Mouse (Mus musculus) hindbrain, embryonic 15.5 days (tissue): ENCODE data around the gene Gnb1. TPM values are rescaled to one million over a fixed set of nuclear protein-coding genes. Genes with fewer than 3 reads are reported as not detected.

Experiments used
- ATAC-seq: fragments of 200-750 bp; cut with Nextera tagmentation; 2 replicates; pipeline ENCODE4 v1.8.0; 2017; ENCODE audit warnings: low read depth, moderate number of reproducible peaks, moderate TSS enrichment; ENCODE audit not compliant: low FRiP score
- H3K27ac ChIP-seq: fragments of 300-500 bp; sonication (generic); replicated peaks from 2 replicates; pipeline ENCODE4 v1.5.1; 2015; ENCODE audit warnings: mild to moderate bottlenecking, inconsistent platforms
- H3K27me3 ChIP-seq: fragments of 300-500 bp; sonication (generic); 2 replicates; pipeline ENCODE4 v1.6.1; 2015; ENCODE audit warnings: control low read depth, inconsistent platforms
- H3K36me3 ChIP-seq: fragments of 300-500 bp; sonication (generic); 2 replicates; pipeline ENCODE4 v1.6.1; 2015; ENCODE audit warnings: control low read depth, inconsistent platforms
- H3K4me1 ChIP-seq: fragments of 300-500 bp; sonication (generic); replicated peaks from 2 replicates; pipeline ENCODE4 v1.6.1; 2015; ENCODE audit warnings: control low read depth, inconsistent platforms
- H3K4me2 ChIP-seq: fragments of 300-500 bp; sonication (generic); 2 replicates; pipeline ENCODE4 v1.6.1; 2015; ENCODE audit warnings: moderate library complexity, mild to moderate bottlenecking, inconsistent platforms
- H3K4me3 ChIP-seq: fragments of 300-500 bp; sonication (generic); 2 replicates; pipeline ENCODE4 v1.5.1; 2015; ENCODE audit warnings: mild to moderate bottlenecking, inconsistent platforms
- H3K9ac ChIP-seq: fragments of 300-500 bp; sonication (generic); 2 replicates; pipeline ENCODE4 v1.6.1; 2015; ENCODE audit warnings: inconsistent platforms
- H3K9me3 ChIP-seq: fragments of 300-500 bp; sonication (generic); 2 replicates; pipeline ENCODE4 v1.6.1; 2016; ENCODE audit warnings: control low read depth, inconsistent platforms
- WGBS: fragments of 180-500 bp; shearing (Covaris S2); methylation state at CpG from one replicate; pipeline ENCODE4 v1.1.7; 2015; 5-methylcytosine and 5-hydroxymethylcytosine counted together
- polyA plus RNA-seq: library from polyadenylated mRNA; unstranded; fragments of >200 nt; fragmentation: Nextera tagmentation; extraction: Ambion mirVana; gene quantifications from 2 replicates; pipeline ENCODE4 v1.2.1, GENCODE M21; 2015

Gnb1 gene
- polyA plus RNA-seq, 1 experiment from 2014 or later: 1,102 TPM

- no peaks in the 10 kb centered on the region for H3K27me3 ChIP-seq
- H3K9ac ChIP-seq: no peak overlapping the region
- no peak overlapping the region for H3K27ac ChIP-seq
- ATAC-seq: no peak
- no peak overlapping the region for H3K4me3 ChIP-seq
- no peak overlapping the region for H3K4me2 ChIP-seq
- WGBS: 94% methylated on average over 2 of the region's 2 CpGs
- H3K36me3 ChIP-seq: peaks cover 13% of the 10 kb centered on the region
- H3K9me3 ChIP-seq: no peaks in the 10 kb centered on the region
- H3K4me1 ChIP-seq: no peaks in the 10 kb centered on the region
These were observed 82.0 kb downstream of the Gnb1 start for GRCm38 (mm10) chr4:155573155-155573554.

GRCm38 (mm10) chr4:155573876-155574275 lies 82.7 kb downstream of the Gnb1 start:
- Histone ChIP-seq H3K27ac (no peak overlapping the region), H3K4me2 (no peak overlapping the region), H3K9me3 (no peaks in the 10 kb centered on the region), H3K9ac (no peak overlapping the region), H3K4me3 (no peak overlapping the region), H3K4me1 (no peaks in the 10 kb centered on the region), H3K36me3 (peaks cover 20% of the 10 kb centered on the region), H3K27me3 (no peaks in the 10 kb centered on the region)
- WGBS: 96% methylated on average over 9 of the region's 9 CpGs
- ATAC-seq: no peak

- H3K4me1 ChIP-seq: no peaks in the 10 kb centered on the region
- no peaks in the 10 kb centered on the region for H3K9me3 ChIP-seq
- H3K4me3 ChIP-seq: no peak overlapping the region
- ATAC-seq: no peak
- peaks cover 30% of the 10 kb centered on the region for H3K36me3 ChIP-seq
- no peaks in the 10 kb centered on the region for H3K27me3 ChIP-seq
- no peak overlapping the region for H3K4me2 ChIP-seq
- 92% methylated on average over 11 of the region's 11 CpGs for WGBS
- H3K9ac ChIP-seq: no peak overlapping the region
- no peak overlapping the region for H3K27ac ChIP-seq
These were observed 83.8 kb downstream of the Gnb1 start for GRCm38 (mm10) chr4:155574931-155575330.

GRCm38 (mm10) chr4:155575521-155575920 lies 84.4 kb downstream of the Gnb1 start:
- H3K4me1 ChIP-seq: no peaks in the 10 kb centered on the region
- H3K27me3 ChIP-seq: no peaks in the 10 kb centered on the region
- no peak overlapping the region for H3K4me2 ChIP-seq
- no peak overlapping the region for H3K4me3 ChIP-seq
- H3K36me3 ChIP-seq: peaks cover 32% of the 10 kb centered on the region
- H3K9ac ChIP-seq: no peak overlapping the region
- no peak overlapping the region for H3K27ac ChIP-seq
- WGBS: 80% methylated on average over 8 of the region's 8 CpGs
- ATAC-seq: no peak
- H3K9me3 ChIP-seq: no peaks in the 10 kb centered on the region

DNA sequence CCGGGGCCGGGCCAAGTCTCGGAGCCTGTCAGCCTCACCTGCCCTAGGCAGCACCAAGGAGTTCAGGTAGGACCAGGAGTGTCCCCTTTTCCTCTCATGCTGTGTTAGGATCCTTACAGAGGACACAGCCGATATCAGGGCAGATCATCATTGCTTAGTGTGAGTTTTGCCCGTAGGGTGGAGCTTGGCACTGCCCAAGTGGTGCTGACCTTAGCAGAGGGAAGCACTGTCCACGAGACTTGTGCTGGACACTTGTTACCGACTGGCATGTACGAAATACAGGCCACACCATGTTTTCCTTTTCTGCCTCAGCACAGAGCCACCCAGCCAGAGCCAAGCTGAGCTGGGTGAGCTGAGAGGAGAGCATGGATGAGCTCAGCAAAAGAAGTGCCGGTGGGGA lies 86.0 kb downstream of the Gnb1 start:
- H3K4me1 ChIP-seq: no peaks in the 10 kb centered on the region
- H3K4me3 ChIP-seq: no peak overlapping the region
- 95% methylated on average over 9 of the region's 9 CpGs for WGBS
- ATAC-seq: no peak
- no peaks in the 10 kb centered on the region for H3K9me3 ChIP-seq
- no peak overlapping the region for H3K4me2 ChIP-seq
- H3K27ac ChIP-seq: no peak overlapping the region
- no peaks in the 10 kb centered on the region for H3K27me3 ChIP-seq
- H3K36me3 ChIP-seq: peaks cover 34% of the 10 kb centered on the region
- no peak overlapping the region for H3K9ac ChIP-seq

- no peak overlapping the region for H3K4me3 ChIP-seq
- H3K27ac ChIP-seq: no peak overlapping the region
- no peak for ATAC-seq
- 92% methylated on average over 5 of the region's 5 CpGs for WGBS
- H3K9ac ChIP-seq: no peak overlapping the region
- H3K4me2 ChIP-seq: no peak overlapping the region
- no peaks in the 10 kb centered on the region for H3K4me1 ChIP-seq
- H3K27me3 ChIP-seq: no peaks in the 10 kb centered on the region
- peaks cover 39% of the 10 kb centered on the region for H3K36me3 ChIP-seq
- no peaks in the 10 kb centered on the region for H3K9me3 ChIP-seq
These were observed 86.6 kb downstream of the Gnb1 start for GRCm38 (mm10) chr4:155577741-155578140.

- ATAC-seq: no peak
- Histone ChIP-seq H3K36me3 (peaks cover 44% of the 10 kb centered on the region), H3K4me3 (no peak overlapping the region), H3K9me3 (no peaks in the 10 kb centered on the region), H3K27me3 (no peaks in the 10 kb centered on the region), H3K4me1 (no peaks in the 10 kb centered on the region), H3K9ac (no peak overlapping the region), H3K27ac (no peak overlapping the region), H3K4me2 (no peak overlapping the region)
- 92% methylated on average over 7 of the region's 7 CpGs for WGBS
These were observed 87.4 kb downstream of the Gnb1 start for GRCm38 (mm10) chr4:155578336-155579125.

DNA sequence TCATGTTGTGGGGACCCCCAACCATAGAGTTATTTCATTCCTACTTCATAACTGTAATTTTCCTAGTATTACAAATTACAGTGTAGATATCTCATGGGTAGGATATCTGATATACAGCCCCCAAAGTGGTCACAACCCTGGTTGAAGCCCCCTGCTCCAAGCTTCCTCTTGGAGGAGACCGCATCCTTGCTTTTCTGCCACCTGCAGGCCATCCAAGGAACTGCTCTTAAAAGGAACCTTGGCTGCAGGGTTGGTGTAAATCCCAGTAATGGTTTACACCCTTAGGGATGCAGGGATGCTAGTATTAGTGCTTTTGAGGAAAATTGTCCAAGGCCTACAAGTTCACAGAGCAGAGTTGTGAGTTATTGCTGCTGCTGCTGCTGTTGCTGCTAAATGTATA lies 89.3 kb downstream of the Gnb1 start:
- Histone ChIP-seq H3K36me3 (peaks cover 62% of the 10 kb centered on the region), H3K4me3 (no peak overlapping the region), H3K9me3 (no peaks in the 10 kb centered on the region), H3K27ac (no peak overlapping the region), H3K27me3 (no peaks in the 10 kb centered on the region), H3K9ac (no peak overlapping the region), H3K4me1 (no peaks in the 10 kb centered on the region), H3K4me2 (no peak overlapping the region)
- WGBS: 32% methylated on average over 1 of the region's 1 CpGs
- no peak for ATAC-seq

DNA sequence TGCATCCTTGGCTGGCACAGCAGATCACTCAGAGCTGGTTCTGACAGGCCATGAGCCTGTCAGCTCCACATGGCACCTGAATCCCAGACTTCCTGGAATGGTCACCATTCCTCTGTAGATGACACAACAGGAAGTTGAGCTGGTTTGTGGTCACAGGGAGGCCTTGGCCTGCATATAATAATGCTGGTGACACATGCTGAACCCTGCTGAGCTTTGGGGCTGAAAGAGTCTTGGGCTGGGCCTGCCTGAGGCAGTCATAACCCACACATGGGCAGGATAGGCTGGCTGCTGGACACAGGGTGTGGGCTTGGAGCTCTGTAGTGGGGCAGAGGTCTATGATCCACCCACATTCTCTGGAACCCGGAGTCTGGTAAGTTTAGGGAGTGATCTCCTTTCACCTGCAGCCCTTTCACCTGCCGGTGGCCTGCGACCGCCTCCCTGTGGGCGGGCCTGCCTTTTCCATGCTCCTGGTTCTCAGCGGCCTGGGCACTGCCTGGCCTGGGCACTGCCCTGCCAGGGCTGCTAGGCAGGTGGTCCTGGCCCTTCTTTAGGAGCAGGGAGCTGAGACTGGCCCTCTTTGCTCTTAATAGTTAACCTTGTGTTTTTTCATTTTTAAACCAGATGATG lies 91.2 kb downstream of the Gnb1 start:
- no peak overlapping the region for H3K4me3 ChIP-seq
- peaks cover 74% of the 10 kb centered on the region for H3K36me3 ChIP-seq
- H3K27me3 ChIP-seq: no peaks in the 10 kb centered on the region
- no peak overlapping the region for H3K27ac ChIP-seq
- 96% methylated on average over 6 of the region's 6 CpGs for WGBS
- no peak overlapping the region for H3K4me2 ChIP-seq
- H3K9me3 ChIP-seq: no peaks in the 10 kb centered on the region
- no peak for ATAC-seq
- no peak overlapping the region for H3K9ac ChIP-seq
- H3K4me1 ChIP-seq: no peaks in the 10 kb centered on the region

DNA sequence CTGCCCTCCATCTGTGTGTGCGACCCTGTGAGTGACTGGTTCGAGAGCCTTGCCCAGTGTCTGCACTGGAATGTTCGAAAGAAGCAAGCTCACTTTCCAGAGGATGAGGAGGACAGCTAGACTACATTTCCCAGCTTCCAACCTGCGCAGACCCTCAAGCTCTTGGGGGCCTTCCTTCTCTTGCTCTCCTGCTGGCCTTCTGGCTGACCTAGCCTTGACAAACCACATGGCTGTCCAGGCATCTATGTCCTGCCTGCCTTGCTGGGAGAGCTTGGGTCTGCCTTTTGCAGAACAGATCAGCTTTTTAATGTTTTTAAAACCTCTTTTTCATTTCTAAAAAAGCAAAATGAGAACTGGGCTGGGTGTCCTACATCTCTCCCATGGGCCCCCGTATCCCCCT lies 98.2 kb downstream of the Gnb1 start:
- Histone ChIP-seq H3K4me2 (no peak overlapping the region), H3K27ac (no peak overlapping the region), H3K9me3 (no peaks in the 10 kb centered on the region), H3K36me3 (peaks cover 59% of the 10 kb centered on the region), H3K27me3 (no peaks in the 10 kb centered on the region), H3K9ac (no peak overlapping the region), H3K4me3 (no peak overlapping the region), H3K4me1 (no peaks in the 10 kb centered on the region)
- ATAC-seq: no peak
- 93% methylated on average over 5 of the region's 5 CpGs for WGBS

DNA sequence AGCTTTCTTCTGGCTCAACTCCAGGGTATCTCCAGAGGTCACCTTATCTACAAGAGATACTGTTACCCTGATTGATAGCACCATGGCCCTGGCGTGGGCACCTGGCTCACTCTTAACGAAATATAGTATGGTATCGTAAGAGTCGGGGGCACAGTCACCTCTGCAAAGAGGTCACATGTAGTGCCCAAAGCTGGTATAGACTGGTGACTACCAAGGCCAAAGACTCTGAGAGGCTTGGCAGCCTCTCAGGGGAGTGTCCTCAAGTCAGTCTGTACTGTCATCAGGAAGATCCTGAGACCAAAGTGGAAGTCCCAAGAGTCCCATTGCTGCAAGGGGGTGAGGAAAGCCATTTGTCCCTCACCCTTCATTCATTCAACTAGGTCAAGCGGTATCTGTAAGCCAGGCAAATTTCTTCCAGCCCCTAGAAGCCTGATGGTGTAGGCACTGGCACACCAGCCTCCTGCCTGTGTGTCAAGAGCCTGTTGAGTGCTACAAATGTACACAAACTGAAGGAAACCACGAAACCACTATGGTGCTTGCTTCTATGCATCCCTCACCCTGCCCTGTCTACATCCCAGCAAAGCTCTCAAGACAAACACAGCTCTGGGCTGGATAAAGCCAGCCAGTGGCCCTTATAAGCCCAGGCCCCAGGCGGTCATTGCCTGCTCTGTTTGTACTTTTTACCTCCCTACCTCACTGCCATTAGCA lies 100.0 kb downstream of the Gnb1 start:
- H3K36me3 ChIP-seq: peaks cover 42% of the 10 kb centered on the region
- WGBS: 91% methylated on average over 7 of the region's 7 CpGs
- no peak overlapping the region for H3K9ac ChIP-seq
- no peaks in the 10 kb centered on the region for H3K9me3 ChIP-seq
- no peak overlapping the region for H3K4me2 ChIP-seq
- H3K4me1 ChIP-seq: no peaks in the 10 kb centered on the region
- ATAC-seq: no peak
- H3K27me3 ChIP-seq: no peaks in the 10 kb centered on the region
- H3K27ac ChIP-seq: no peak overlapping the region
- no peak overlapping the region for H3K4me3 ChIP-seq

DNA sequence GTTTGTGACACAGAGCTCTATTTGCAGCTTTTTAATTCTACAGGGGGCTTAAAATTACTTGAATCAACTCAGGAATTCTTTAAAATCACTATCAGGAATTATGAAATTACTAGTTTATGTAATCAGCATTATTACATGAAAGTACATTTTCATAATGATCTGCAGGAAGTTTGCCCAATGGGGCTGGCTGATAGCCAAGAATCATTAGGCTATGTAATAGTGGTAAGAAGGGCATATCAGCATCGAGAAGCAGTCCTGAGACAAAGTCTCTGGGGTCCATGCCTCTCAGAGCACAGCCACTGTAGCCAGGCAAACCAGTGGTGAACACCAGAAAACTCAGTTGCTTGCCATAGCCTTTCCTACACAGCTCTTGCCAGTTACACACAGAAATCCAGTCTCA lies 102.6 kb downstream of the Gnb1 start:
- Histone ChIP-seq H3K9me3 (no peaks in the 10 kb centered on the region), H3K27me3 (no peaks in the 10 kb centered on the region), H3K4me1 (no peaks in the 10 kb centered on the region), H3K4me2 (no peak overlapping the region), H3K4me3 (no peak overlapping the region), H3K9ac (no peak overlapping the region), H3K36me3 (peaks cover 21% of the 10 kb centered on the region), H3K27ac (no peak overlapping the region)
- no peak for ATAC-seq
- 38% methylated on average over 1 of the region's 1 CpGs for WGBS
